Mouse (Mus musculus) limb, embryonic 10.5 days (tissue): ENCODE measurements around the gene Ube2z. TPM values are rescaled to one million over a fixed set of nuclear protein-coding genes. Genes with fewer than 3 reads are reported as not detected.

ENCODE experiments used
- DNase-seq: peaks from one replicate; pipeline ENCODE4 v3.0.0-alpha.2; 2017; ENCODE audit warnings: low spot score
- H3K27ac ChIP-seq: fragments of 300-500 bp; sonication (generic); 2 replicates; pipeline ENCODE4 v1.5.1; 2016; ENCODE audit warnings: mild to moderate bottlenecking
- H3K27me3 ChIP-seq: fragments of 300-500 bp; sonication (generic); 2 replicates; pipeline ENCODE4 v1.6.1; 2016; ENCODE audit warnings: low read depth, mild to moderate bottlenecking; ENCODE audit not compliant: poor library complexity, severe bottlenecking
- H3K36me3 ChIP-seq: fragments of 300-500 bp; sonication (generic); 2 replicates; pipeline ENCODE4 v1.6.1; 2016; ENCODE audit warnings: mild to moderate bottlenecking, moderate library complexity
- H3K4me1 ChIP-seq: fragments of 300-500 bp; sonication (generic); 2 replicates; pipeline ENCODE4 v1.6.1; 2016
- H3K4me3 ChIP-seq: fragments of 300-500 bp; sonication (generic); 2 replicates; pipeline ENCODE4 v1.5.1; 2016; ENCODE audit warnings: mild to moderate bottlenecking, moderate library complexity
- H3K9me3 ChIP-seq: fragments of 300-500 bp; sonication (generic); replicated peaks from 2 replicates; pipeline ENCODE4 v1.6.1; 2016; ENCODE audit warnings: mild to moderate bottlenecking
- WGBS: fragments of 180-500 bp; shearing (Covaris S2); methylation state at CpG from one replicate; pipeline ENCODE4 v1.1.7; 2016; 5-methylcytosine and 5-hydroxymethylcytosine counted together
- polyA plus RNA-seq: library from polyadenylated mRNA; unstranded; fragments of >200 nt; fragmentation: Nextera tagmentation; extraction: Ambion mirVana; gene quantifications from 2 replicates; pipeline ENCODE4 v1.2.1, GENCODE M21; 2016

Ube2z gene
- polyA plus RNA-seq, 1 experiment from 2014 or later = 38.3 TPM

DNA sequence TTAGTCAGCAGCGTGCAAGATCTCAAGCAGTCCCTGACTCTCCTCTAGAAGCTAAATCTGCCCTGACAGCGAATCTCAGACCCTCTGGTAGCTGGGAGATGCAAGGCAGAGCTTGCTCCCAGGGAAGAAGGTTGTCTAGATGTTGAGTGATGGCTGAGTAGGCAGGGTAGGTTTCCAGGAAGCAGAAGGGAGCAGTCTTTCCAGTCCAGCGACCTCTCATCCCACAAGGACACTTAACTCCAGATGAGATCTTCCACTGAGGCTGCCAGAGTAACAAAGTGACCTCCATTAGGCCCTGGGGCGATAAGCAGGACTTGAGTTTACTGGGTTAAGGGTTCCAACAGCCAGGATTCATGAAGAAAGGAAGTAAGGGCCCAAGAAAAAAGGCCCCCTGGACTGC, 44.6 kb downstream of the Ube2z start:
- WGBS = 60% methylated on average over 4 of the region's 4 CpGs
- Histone ChIP-seq H3K27me3 (no peaks in the 10 kb centered on the region), H3K4me3 (no peak overlapping the region), H3K36me3 (no peaks in the 10 kb centered on the region), H3K27ac (no peak overlapping the region), H3K9me3 (no peaks in the 10 kb centered on the region), H3K4me1 (peaks cover 14% of the 10 kb centered on the region)
- no peak for DNase-seq

DNA sequence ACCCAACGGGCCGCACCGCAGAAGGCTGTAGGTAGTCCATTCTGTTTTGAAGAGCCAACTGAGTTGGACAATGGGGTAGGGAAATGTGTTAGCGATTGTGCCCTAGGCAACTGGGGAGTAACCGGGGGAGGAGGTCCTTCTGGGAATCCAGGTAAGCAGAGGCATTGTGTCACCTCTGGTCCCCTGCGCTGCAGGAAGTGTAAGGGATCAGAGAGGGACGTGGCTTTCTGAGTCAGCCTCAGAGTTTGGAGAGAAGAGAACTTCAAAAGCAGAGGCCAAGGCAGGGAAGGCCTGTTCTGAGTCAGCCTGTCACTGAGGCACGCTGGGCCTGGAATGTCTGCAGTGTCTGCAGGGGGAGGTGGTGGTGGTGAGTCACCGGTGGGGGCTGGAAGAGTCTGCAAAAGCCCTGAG, 47.2 kb downstream of the Ube2z start:
- Histone ChIP-seq H3K9me3 (no peaks in the 10 kb centered on the region), H3K27me3 (no peaks in the 10 kb centered on the region), H3K4me3 (no peak overlapping the region), H3K36me3 (no peaks in the 10 kb centered on the region), H3K27ac (peak overlapping the region; percentile 57; the same call in 1 of the 2 replicates), H3K4me1 (peaks cover 14% of the 10 kb centered on the region)
- no peak for DNase-seq
- 11% methylated on average over 9 of the region's 9 CpGs for WGBS

DNA sequence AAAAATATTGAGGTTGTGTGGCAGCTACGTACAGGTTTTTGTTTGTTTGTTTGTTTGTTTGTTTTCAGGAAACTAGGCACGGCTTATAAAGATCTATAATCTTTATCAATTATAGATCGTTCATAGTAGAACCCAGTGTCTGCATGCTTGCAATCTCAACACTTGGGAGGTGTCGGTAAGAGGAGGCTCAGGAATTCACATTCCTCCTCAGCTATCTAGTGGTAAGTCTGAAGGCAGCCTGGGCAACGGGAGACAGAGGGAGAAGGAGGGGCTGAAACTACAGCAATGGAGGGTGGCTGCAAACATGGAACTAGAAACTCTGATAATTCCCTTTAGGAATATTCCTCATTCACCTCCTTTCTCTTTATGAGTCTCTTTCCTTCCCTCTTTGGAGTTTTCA, 49.8 kb downstream of the Ube2z start:
- H3K4me1 ChIP-seq = peaks cover 32% of the 10 kb centered on the region
- WGBS = 42% methylated on average over 5 of the region's 5 CpGs
- no peak overlapping the region for H3K27ac ChIP-seq

DNA sequence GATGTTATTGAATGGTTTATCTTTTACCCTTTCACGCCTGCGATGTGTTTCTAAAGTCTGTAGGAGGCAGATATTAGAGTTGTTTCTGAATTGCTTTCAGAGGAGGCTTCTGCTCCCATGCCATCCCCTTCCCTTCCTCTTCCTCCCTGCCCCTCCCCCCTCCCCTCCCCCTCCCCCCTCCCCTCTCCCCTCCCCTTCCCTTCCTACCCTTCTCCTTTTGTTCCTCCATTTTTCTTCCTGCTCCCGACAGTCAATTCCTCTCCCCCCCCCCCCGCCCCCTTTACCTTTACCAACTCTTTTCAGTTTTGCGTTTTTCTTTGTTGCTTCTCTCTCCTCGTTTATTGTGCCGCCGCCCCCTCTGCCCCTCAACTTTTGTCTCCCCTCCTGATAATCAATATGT, 53.2 kb downstream of the Ube2z start:
- Histone ChIP-seq H3K27me3 (no peaks in the 10 kb centered on the region), H3K9me3 (no peaks in the 10 kb centered on the region), H3K36me3 (no peaks in the 10 kb centered on the region), H3K27ac (peak overlapping the region; percentile 79), H3K4me1 (peaks cover 31% of the 10 kb centered on the region), H3K4me3 (peak overlapping the region; percentile 36)
- DNase-seq = no peak
- 5% methylated on average over 5 of the region's 8 CpGs for WGBS

More for the DNA sequence above, 49.8 kb downstream of the Ube2z start:
- no peak for DNase-seq
- Histone ChIP-seq H3K4me3 (no peak overlapping the region), H3K9me3 (no peaks in the 10 kb centered on the region), H3K27me3 (no peaks in the 10 kb centered on the region), H3K36me3 (no peaks in the 10 kb centered on the region)

DNA sequence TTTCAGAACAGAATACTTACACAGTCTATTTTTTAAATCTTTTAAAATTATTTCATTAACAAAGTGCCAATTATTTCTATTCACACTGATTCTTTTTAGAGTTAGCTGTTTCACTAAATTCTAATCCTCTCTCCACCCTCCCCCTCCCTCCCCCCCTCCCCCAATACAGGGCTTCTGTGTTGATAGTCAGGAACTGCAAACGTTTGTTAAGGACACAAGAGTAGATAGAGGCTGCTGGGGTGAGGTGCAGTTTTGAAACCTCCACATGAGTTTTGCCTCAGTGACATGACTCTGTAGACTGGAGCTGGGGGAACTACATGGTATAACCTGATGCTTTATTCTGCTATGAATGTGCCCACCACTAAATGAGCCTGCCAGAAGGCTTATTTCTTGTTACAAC, 56.4 kb downstream of the Ube2z start:
- DNase-seq = no peak
- Histone ChIP-seq H3K27ac (peak overlapping the region; percentile 25; the same call in 1 of the 2 replicates), H3K36me3 (no peaks in the 10 kb centered on the region), H3K27me3 (no peaks in the 10 kb centered on the region), H3K4me1 (peaks cover 26% of the 10 kb centered on the region), H3K4me3 (no peak overlapping the region; the same call in 1 of the 2 replicates), H3K9me3 (no peaks in the 10 kb centered on the region)
- 0% methylated on average over 1 of the region's 1 CpGs for WGBS

DNA sequence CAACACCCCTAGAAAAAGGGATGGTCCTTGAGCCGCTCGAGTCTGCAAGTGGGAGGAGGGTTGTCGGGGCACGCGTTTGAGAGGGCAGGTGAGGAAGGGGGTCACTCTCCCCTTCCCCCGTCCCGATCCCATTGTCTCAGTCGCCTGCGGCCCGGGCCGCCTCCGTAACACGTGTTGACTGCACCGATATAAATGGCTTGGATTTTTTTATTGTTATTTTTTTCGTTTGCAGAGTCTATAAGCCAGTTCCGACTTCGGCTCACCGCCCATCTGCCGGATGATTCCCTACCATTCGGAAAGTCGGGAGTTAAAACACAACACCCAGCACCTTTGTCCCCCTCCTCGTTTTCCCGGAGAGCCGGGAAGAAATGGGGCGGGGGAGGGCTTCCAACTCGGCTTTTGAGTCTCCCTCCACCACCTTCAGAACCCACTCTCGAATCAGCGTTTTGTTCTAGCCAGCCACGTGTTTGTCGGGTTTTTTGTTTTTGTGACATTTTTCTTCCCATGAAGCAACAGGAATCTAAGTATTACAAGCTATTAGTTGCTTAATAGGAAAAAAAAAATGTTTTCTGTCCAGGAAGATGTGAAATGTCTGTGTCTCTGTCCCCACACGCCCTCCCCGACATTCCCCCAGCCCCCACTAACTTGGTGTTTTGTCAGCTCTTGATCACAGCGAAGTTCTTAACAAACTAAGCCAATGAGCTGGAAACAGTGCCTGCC, 57.5 kb downstream of the Ube2z start:
- peaks cover 9% of the 10 kb centered on the region; the same call in 1 of the 2 replicates for H3K36me3 ChIP-seq
- no peaks in the 10 kb centered on the region for H3K27me3 ChIP-seq
- H3K27ac ChIP-seq = peak overlapping the region; percentile 99
- WGBS = under 1% methylated on average over 33 of the region's 33 CpGs
- H3K4me3 ChIP-seq = peak overlapping the region; percentile 99
- H3K4me1 ChIP-seq = peaks cover 28% of the 10 kb centered on the region
- DNase-seq = no peak
- no peaks in the 10 kb centered on the region for H3K9me3 ChIP-seq

DNA sequence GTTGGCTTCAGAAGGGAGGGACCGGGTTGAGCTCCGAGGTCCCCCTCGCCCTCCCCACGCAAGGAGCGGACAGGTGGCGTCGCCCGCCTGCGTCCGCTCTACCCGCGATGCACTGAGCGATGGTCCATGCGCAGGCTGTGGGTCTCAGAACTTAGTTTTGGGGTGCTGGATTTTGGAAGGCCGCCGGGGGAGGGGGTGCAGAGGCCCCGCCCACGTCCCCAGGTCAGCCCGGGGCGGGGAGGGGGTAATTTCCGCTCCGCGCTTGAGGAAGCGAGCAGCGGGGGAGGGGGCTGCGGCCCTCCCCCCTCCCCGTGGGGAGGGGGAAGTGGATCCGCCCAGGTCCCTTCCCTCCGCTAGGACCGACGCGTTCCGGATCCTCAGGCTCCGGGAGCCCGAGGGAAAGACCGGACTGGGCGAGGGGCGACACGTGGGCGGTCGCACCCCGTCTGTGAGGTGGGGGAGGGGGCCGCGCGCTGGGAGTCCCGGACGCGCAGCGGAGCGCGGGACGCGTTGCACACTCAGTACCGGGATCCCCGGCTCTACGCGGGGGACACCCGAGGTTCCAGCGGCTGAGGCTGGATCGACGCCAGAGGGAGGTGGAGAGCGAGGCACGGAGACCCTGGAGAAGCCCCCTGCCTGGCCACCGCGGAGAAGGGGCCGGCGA, 58.2 kb downstream of the Ube2z start:
- Histone ChIP-seq H3K4me1 (peaks cover 32% of the 10 kb centered on the region), H3K9me3 (no peaks in the 10 kb centered on the region), H3K4me3 (peak overlapping the region; percentile 99), H3K36me3 (peaks cover 13% of the 10 kb centered on the region), H3K27me3 (no peaks in the 10 kb centered on the region), H3K27ac (peak overlapping the region; percentile 99)
- under 1% methylated on average over 65 of the region's 67 CpGs for WGBS
- peak; percentile 93 for DNase-seq

DNA sequence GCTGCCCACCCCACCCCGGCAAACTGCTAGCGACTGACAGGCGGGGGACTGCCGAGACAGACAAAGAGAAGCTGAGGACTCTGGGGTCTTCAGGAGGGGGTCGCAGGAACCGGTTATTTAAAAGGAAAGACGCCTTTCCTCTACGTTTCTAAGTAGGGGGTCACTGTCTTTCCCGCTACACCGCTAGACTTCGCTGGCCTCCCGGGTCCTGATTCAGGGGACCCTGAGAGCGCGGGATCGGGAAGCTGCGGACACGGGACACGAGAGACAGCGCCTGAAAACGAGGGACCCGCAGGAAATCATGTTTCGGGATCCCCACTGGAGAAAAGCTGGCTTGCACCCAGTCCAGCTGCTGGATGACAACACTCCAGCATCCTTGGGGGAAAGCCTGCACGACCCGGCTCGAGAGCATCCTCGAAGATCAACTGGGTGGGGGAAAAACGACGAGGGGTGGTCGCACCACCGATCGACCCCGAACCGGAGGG, 58.8 kb downstream of the Ube2z start:
- no peak for DNase-seq
- H3K4me3 ChIP-seq = peak overlapping the region; percentile 99
- peak overlapping the region; percentile 99 for H3K27ac ChIP-seq
- under 1% methylated on average over 33 of the region's 33 CpGs for WGBS
- no peaks in the 10 kb centered on the region for H3K9me3 ChIP-seq
- peaks cover 32% of the 10 kb centered on the region for H3K4me1 ChIP-seq
- H3K36me3 ChIP-seq = peaks cover 18% of the 10 kb centered on the region
- H3K27me3 ChIP-seq = no peaks in the 10 kb centered on the region

DNA sequence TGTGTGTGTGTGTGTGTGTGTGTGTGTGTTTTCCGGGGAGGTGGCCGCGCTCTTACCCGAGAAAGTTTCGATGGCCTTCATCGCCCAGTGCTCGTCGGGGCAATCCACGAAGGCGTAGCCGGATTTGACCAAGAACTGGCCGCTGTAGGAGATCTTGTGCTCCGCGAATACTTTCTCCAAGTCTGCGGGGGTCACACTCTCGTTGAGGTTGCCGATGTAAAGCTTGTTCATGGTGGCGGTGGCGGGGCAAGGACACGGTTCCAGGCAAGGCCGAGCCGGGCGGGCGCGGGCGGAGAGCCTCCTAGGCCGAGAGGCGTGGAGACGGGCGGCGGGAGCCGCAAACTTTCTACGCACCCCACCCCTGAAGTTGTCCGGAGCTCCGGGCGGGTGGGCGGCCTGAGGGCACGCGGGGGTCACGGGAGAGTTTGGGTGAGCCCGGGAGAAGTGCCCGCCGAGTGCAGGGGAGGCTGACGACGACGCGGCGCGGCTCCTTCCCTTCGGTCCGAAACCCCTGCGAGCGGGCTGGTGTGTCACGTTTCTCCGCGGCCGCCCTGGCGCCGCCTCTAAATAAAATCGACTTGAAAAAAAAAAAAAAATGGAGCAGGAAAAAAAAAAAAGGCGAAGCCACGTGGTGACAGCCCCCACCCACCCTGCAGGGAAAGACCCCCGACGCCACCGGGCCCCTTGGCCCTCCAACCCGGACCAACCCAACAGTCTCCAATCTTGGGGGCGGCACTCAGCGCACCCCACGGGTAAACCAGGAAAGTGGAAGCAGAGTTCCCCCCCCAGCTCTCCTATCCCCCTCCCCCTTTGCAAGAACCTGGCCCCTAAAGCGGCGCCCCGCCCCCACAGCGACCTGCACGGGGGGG, 59.6 kb downstream of the Ube2z start, which contains the start of gene Igf2bp1:
Gene Igf2bp1 (minus strand): TSS at position 538 of the 869 bp plus-strand sequence.
- no peaks in the 10 kb centered on the region for H3K27me3 ChIP-seq
- under 1% methylated on average over 72 of the region's 74 CpGs for WGBS
- peak within 1 kb of the TSS; percentile 99 for H3K27ac ChIP-seq
- no peaks in the 10 kb centered on the region for H3K9me3 ChIP-seq
- peak; percentile 91 for DNase-seq
- H3K4me1 ChIP-seq = peaks cover 32% of the 10 kb centered on the region
- H3K36me3 ChIP-seq = peaks cover 22% of the 10 kb centered on the region
- H3K4me3 ChIP-seq = peak within 1 kb of the TSS; percentile 99

DNA sequence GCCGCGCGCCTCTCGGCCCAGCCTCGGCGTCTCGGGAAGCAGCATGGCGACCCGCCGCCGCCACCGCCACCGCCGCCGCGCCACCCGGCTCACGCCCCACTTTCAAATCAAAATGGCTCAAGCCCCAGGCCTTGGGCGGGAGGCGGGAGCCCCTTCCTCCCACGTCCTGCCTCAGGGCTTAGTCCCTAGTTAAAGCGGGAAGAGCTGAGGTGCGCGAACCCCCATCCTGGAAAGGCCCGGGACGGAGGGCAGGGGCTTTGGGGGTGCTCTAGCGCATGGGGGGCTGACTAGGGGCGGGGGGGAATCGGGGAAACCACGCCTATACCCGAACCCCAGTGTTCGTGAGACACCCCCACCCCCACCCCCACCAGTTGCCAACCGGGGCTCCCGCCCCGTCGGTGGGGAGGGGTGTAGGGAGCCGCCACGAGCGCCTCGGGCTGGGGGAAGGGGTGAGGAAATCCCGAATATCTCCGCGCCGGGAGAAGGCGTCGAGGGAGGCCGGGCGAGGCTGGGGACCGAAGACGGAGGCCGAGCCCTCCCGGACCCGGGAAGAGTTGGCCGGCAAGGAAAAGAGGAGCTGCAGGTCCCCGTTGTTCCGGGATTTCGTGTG, 60.3 kb downstream of the Ube2z start:
- under 1% methylated on average over 57 of the region's 57 CpGs for WGBS
- DNase-seq = peak; percentile 81
- H3K27ac ChIP-seq = peak overlapping the region; percentile 99
- H3K9me3 ChIP-seq = no peaks in the 10 kb centered on the region
- H3K36me3 ChIP-seq = peaks cover 29% of the 10 kb centered on the region
- peaks cover 29% of the 10 kb centered on the region for H3K4me1 ChIP-seq
- H3K27me3 ChIP-seq = no peaks in the 10 kb centered on the region
- H3K4me3 ChIP-seq = peak overlapping the region; percentile 99

DNA sequence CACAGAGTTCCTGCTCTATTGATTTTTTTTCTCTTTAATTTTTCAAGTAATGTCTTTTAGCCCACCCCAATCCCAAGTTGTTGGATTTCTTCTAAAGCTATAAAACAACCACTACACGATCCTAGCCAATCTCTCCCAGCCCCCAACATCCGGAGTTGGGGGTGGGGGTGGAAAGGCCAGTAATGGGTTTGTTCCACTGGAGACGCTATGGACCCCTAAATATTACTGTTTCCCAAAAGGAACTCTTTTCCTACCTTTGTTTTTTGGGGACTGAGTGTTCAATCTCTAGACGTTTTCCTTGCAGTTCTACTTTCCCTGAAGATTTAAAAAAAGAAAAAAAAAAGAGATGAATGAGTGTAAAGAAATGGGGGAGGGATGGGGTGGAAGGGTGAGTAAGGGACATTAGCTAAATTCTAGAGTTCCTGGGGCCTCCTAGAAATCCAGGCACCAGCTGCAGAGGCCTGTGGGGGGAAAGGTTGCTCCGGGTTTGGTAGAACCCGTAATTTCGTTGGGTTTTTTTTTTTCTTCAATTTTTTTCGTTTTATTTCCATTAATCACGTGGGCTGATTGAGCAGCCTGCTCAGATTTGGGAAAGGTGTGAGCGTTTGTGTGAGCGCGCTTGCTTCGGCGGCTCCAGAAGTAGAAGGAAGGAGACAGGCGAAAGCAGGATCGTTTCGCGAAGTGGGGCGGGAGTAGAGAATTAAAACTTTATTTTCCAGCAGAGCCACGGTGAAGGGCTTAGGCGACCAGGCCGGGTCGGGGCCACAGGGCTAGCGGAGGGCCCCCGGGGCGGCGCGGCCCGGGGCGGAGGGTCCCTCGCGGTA, 61.0 kb downstream of the Ube2z start:
- peaks cover 36% of the 10 kb centered on the region for H3K36me3 ChIP-seq
- peak overlapping the region; percentile 99 for H3K27ac ChIP-seq
- no peaks in the 10 kb centered on the region for H3K9me3 ChIP-seq
- H3K4me1 ChIP-seq = peaks cover 29% of the 10 kb centered on the region
- no peaks in the 10 kb centered on the region for H3K27me3 ChIP-seq
- WGBS = under 1% methylated on average over 32 of the region's 32 CpGs
- peak overlapping the region; percentile 99 for H3K4me3 ChIP-seq
- DNase-seq = no peak
